Mouse (Mus musculus) retina, postnatal 1 day (tissue): ENCODE data around the gene Etv4.

Experiments used
- DNase-seq: peaks from one replicate; pipeline ENCODE4 v3.0.0-alpha.2; 2012

Etv4 gene

DNA sequence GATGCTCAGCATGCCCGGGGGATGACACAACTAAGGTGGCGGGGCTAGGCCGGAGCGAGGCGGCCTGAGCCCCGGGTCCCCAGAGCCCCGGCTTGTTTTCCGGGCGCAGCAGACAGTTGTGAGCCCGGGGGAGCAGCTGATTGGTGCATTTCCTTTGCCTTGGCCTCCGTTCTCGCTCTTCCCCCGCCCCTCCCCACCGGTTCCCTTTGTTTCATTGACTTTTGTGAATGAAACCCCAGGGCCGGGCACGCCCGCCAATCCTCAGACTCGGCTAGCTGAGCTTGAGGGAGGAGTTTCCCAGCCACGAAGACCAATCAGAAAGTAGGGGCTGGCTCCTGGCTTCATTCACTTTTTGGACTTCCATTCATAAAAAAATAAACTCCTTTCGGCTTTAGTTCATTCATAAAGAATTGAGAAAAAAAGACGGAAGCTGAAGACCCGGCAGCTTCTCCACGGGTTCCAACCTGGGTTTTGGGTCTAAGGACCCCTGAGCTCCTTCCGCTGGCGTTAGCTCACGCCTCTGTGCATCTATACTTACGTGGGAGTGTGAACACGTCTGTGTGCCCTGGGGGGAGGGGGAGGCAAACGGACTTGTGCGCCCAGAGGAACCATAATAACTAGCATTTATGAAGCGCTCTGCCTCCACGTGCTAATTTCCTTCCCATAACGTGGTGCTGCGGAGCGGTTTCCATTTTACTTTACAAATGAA is at the start of gene Etv4:
Gene Etv4, minus strand, starts transcription at position 229 of the 709 bp plus-strand sequence.
- peak; percentile 98 for DNase-seq

DNA sequence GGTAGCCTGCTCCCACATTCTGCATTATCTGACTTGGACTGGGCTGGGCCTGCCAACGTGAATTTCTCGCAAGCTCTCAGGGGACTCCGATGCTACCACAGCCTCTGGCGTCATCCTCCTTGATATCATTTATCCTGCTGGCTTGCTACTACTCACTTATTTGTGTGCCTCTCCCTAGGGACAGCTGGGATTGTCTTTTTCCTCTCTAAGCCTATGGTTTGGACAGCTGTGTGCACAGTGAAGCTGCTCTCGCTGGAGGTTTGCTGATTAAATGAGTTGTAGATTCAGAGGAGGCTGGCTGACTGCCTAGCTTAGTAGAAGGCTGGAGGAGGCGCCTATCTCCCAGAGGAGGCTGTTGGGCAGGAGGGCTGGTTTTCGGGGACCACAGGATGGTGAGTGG is 46.8 kb upstream of the Etv4 start:
- DNase-seq = peak; percentile 49

DNA sequence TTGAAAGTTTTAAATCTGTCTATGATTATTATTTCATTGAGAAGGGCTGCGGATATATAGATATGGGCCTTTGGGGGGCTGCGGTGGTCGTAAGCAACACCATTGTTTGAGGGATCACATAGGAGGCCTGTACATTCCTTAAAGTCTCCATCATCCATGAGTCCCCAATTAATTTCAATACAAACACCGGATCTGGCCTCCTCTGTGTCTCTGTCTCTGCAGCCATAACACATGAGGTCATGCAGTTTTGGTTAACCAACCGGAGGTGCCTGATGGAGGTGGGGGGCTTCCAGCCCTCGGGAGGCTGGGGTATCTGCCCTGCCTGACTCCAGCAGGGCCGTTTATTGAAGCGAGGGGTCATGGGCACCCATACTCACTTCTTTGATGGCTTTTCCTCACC is 45.4 kb upstream of the Etv4 start:
- DNase-seq = peak; percentile 57

DNA sequence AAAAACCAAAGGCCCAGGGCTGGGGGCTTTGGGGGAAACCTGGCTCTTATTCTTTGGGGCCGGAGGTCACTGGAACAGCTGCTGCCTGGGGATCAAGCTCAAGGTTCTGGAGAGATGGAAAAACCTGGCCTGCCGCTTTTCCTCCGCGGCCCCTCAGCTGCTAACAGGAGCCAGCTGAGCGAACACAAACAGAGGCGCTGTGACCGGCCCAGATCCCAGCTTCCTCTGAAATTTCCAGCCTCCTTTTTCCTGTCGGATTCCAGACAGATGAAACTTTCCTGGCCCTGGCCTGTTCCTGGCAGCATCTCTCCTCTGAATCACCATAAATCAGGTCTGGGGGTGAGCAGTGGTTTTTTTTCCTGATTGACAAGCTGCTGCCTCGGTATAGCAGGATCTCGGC is 44.9 kb upstream of the Etv4 start:
- DNase-seq = peak; percentile 68

DNA sequence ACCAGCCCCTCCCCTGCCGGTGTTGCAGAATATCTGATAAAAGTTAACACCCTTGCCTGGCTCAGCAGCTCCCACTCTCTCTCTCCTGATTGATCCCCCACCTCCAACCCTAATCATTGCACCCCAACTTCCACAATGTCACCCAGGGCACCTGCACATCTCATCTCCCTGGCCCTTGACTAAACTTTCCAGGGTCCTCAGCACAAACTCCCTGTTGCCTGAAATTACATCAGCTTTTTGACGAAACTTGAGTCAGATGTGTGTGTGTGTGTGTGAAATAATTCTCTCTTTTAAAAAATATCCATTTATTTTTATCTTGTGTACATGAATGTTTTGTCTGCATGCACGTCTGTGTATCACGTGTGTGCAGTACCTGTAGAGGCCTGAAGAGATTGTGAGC is 43.5 kb upstream of the Etv4 start:
- no peak for DNase-seq

DNA sequence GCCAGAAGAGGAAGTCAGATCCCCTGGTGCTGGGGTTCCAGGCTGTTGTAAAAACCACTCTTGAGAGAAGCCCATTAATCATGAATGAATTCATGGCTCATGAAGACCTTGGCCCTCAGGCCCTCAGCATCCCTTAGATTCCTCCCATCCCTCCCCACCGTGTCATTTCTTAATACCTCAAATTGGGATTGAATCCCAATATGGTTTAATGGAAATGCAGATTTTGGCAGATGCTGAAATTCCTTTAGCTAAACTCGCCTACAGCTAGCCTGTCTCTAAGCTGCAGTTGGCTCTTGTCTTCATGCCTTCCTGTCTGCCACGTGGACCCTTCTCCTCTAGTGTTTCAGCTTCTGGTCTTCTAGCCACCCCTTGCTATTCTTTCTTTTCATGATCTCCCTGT is 38.0 kb upstream of the Etv4 start:
- no peak for DNase-seq

DNA sequence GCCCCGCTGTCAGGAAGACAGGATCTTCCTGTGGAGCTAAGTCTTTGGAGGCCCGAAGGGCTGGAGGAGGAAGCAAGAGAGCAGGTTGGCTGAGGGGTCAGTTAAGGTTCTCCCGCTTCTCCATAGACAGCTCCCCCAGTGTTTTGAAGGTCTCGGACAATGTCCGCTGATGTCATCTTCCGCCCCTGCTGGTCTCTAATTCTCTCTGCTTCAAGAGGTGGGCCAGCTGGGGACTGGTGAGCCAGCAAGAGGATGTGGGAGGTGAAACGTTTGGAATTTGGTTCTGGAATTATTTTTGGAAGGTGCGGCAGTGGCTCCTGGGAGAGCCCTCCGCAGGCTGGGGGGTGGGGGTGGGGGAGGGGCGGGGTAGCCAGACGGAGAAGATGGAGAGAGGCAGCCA is 35.7 kb upstream of the Etv4 start:
- peak; percentile 44 for DNase-seq

DNA sequence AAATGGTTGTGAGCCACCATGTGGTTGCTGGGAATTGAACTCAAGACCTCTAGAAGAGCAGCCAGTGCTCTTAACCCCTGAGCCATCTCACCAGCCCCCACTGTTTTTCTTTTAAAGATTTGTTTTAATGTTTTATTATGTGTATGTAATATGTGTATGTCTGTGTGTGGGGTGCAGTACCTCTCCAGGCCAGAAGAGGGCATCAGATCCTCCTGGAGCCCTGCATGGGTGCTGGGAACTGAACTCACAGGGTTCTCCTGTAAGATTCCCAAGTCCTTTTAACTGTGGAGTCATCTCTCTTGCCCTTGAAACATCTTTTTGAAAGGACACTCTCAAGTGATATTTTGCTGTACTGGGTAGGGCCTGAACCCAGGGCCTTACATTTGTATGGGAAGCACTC is 34.7 kb upstream of the Etv4 start:
- DNase-seq = no peak

DNA sequence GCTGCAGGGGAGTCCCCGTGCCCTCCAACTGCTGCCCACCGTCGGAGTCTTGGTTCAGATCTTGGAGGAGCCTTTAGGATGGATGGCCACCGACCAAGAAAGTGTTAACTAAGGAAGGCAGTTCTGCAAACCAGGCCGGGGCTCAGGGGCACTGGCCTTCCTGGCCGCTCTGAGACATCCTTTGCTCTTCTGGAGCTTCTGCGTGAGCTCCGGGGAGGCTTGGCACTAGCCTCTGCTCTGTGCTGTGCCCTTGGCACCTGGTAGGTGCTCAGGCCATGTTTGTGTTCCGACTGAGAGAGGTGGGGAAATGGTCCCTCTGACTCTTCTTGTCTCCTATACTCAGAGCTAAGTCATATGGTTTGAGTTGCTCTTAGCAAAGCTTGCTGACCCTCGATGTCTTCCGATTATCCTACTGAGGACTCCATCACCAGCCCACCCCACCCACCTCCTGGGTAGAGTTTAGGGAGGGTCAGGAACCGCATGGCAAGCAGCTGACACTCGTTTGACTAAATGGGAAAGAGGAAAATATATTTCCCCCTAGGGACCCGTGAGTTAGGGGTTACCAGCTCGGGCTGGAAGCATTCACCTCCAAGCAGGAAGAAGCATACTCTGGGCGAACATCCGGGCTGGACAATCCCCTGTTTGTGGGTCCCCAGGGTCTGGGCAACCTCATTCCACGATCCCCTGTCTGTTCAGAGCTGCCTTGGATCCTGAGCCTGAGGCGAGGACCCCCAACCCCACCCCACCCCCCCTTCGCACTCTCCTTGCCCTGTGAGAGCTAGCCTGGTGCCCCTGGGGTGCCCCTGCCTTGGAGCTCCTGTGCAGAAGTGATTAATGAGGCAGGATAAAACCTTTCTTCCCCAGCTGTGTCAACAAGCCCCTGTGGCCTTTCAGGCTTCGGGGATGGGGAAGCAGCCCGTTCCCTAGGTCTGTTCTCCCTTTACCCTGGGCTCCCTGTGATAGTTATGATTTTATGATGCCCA is 30.2 kb upstream of the Etv4 start:
- DNase-seq = peak; percentile 61

DNA sequence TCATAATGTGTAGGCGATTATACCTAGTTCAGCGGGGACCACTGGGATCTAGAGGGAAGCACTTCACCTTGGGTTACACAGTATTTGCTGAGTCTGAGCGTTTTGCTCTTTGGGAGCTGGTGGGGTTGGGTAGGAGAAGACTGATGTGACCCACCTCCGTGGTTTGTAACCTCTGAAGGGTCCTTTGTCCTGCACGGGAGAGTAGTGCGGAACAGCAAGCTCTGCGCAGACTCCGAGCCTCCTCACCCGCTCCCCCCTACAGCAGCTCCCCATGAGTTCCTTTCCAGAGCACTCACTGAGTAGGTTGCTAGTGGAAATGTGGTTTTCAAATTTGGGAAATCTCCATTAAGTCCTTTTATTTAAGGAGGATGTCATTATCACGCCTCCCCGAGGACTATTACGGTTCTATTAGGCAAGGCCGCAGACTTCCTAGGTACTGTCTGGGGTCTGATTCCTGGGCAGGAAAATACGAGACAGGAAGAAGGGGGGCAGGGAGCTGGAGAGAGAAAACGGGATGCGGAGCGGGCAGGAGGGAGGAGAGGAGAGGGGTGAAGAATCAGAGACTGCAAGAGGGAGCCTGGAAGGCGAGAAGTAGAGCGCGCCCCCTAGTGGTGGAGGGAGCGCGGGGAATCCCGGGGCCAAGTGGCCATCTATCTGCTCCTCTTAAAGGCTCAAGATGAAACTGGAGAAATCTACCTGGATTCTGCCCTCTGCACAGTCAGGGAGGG is 29.4 kb upstream of the Etv4 start:
- peak; percentile 88 for DNase-seq

DNA sequence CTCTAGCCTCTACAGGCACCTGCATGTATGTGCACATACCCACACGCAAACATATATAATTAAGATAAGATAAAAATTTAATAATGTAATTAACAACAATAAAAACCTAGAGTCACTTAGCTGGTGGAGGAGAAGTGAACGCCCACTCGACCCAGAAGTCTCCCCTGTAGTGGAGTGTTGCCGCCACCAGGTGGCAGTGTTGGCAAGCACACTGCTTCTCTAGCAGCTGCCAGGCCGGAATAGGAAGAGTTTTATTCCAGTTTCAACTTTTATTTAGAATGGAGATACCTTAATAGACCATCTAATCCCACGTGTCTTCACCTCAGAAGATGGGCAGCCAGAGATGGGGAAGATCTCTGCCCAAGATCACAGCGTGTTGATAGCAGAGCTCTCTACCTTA is 28.1 kb upstream of the Etv4 start:
- DNase-seq = peak; percentile 74

DNA sequence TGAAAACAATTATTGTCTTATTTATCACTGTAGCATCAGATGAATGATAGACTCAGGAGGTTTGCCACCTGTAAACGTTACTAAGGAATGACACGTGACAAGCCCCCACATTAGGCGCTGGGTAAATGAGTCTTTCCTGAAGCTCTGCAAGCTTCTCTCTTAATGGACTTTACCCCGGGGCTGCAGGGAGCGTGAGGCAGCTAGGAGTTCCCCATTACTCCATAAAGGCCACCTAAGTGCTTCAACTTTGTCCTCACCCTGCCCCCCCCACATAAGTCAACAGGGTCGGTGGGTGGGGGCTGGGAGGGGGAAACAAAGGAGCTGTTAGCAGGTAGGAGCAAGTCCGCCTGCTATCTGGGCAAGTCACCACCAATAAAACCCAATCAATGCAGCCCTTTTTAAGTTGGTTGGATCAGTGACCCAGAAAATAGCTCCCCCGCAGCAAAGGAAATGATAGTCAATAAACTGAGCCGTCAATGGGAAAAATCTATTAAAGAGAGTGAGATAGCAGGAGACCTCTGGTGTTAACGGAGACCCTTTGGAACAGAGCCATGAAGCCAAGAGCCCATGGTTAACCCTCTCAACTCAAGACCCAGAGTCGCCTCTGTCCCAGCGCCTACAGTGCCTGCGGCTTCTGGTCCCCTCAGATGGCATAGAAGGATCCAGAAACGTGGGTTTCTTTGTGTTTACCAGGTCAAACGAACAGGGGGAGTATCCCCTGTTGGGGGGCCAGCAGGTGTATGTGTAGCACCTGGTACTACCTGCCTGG is 24.1 kb upstream of the Etv4 start:
- peak; percentile 38 for DNase-seq

DNA sequence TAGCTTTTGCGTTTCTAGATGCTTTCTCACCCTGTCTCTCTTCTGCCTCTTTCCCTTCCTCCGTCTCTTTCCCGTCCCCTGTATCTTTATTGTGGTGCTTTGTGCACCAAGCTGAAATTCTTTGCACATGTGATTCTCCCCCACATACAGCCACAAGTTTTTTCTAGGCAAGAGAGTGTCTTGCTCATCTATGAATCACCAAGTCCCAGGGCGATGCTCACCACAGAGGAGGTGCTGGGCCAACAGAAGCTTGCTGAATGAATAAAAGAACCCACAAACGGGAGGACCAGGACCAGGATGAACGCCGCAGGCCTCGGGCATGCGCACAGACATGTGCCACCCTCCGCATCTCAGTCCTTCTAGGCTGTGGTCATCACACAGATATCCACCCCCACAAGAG is 22.1 kb upstream of the Etv4 start:
- DNase-seq = no peak

DNA sequence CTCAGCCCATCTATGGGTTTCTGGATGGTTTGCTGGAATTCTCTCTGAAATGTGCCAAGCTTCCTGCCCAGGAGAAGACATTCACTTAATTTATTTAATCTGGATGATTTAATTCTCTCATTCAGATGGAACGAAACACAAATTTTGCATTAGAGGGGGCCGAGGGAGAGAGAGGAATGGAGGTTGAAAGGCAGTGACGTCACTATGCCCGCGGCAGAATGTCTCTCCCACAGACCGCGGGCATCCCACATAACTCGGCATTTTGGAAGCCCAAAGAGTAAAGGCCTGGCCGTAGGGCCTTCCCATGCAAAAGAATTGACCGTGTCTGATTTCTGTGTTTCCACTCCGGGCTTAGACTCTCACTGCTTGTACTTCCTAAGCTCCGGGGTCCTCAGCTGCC is 21.6 kb upstream of the Etv4 start:
- DNase-seq = no peak

DNA sequence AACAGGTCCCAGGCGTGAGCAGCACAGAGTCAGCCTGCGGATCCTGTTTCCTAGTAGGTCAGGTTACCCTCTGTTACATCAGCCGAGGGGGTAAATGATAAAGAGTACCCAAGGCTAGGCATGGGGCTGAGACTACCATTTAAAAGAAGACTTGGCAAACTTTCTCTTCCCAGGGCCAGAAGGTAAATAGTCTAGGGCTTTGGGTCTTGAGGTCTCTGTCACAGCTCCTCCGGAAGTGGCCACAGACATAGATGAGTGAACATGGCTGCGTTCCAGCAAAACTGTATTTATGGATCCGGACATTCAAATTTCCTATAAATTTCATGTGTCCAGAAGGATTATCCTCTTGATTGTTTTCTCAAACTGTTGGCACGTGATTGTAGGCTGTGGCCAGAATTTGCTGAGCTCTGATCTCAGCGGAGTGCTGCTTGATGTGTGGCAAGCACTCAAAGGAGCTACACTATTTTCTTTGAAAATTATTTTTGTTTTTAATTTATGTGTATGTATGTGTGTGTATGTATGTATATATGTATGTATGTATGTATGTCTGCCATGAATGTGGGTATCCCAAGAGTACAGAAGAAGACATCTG is 20.0 kb upstream of the Etv4 start:
- no peak for DNase-seq

DNA sequence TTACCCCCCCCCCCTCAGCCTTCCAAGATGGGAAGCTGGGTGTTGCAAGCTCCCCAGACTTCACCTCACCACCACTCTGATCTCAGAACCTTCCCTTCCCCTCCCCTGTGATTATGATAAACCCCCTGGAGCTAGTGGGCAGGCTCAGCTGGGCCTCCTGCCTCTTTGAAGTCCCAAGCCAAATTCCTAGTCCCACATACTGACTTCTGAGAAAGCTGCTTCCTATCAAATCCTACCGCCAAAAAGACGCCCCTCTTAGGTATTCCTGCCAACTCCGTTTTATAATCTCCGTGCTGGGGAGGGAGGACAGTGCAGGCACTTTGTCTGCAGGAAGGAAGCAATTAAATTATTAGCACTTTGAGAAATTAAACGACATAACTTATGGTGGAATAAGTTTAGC is 16.2 kb upstream of the Etv4 start:
- DNase-seq = no peak

DNA sequence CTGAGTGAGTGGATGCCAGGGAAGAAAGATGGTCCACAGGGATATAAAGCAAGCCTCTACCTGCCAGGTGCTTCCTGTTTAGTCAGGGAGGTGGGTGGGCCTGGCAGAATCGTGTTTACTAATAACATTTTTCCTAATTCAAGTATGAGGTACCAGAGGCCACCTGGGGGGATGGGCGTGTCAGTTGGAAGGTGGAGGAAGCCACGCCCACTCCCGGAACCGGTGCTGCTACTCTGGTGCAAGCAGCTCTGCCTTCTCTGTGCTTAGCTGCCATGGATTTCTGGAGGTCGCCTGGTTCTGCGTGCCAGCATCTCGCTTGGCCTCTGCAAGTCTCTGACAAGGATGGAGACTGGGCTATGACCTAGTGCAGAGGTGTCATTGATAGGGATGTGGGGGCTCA is 12.9 kb upstream of the Etv4 start:
- DNase-seq = no peak

DNA sequence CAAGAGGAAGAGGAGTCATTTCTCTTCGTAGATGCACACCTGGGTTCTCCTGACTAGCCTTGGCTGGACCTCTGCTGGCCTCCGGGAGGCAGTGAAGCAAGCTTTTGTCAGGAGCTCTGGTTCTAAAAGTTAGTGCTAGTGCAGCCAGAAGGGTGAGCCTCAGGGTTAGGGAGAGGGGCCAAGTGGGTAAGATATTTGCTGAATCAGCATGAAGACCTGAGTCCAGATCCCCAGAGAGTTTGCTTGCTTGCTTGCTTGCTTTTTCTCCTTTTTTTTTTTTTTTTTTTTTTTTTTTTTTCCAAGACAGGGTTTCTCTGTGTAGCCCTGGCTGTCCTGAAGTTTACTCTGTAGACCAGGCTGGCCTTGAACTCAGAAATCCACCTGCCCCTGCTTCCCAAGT is 12.2 kb upstream of the Etv4 start:
- DNase-seq = no peak

DNA sequence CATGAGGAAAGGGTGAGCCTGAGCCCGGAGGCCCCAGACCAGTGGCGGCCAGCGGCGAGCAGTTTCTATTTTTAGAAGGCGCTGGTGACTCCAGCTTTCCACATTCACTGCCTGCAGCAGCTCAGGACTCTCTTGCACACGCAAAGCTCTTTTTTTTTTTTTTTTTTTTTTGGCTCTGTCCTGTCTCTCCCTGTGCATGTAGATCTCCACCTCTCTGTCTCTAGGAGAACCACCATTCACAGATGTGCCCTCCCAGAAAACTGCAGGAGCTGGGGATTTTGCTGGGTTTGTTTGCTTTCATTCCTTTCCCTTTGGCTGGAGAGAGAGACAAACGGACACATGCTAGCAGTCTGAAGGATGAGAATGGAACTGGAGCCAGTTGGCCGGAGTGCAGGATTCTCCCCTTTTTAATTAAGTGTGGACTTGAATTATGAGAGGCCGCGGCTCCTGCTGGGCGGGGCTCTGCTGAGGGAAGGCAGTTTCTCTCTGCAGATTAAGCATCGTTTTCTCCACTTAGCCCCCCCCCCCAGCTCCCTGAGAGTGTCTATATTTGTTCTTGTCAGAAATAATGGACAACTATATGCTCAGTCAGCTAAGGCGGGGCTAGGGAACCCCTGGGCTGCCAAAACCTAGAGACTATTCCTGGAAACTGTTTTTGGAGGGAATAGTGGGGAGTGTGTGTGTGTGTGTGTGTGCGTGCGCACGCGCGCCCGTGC is 5.8 kb upstream of the Etv4 start:
- DNase-seq = peak; percentile 61

DNA sequence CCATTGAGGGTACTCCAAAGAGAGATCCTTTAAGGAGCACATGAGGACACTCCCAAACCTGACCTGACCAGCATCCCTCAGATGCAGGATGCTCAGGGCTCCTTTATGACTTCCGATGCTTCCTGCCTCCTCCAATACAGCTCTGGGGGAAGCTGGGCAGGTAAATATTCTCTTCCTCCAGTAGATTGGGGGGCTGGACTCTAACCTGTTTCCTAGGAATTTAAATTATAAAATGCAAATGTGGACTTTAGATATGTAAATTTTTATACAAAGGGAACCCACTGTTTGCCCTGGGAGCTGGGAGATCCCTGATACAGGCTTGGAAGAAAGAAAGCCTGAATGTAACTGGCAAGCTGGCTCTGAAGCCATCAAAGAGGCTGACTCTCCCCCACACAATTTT is 2.3 kb upstream of the Etv4 start:
- no peak for DNase-seq

DNA sequence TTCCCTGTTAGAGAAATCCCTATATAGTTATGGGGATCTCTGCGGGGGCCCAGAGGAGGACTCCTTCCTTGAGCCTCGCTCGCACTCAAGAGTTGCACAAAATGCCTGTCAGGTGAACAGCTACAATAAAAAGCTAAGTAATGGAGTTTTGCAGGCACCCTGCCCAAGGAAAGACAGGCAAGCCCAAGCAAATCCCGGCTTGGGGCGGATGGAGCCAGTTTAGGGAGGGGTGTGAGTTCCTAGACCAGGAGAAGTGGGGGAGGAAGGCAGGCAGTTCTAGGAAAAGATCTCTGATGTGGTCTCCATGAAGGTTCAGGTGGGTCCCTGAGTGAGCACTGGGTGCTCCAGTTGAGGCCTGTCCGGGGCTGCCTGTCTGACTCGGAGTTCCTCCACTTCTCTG is 1.5 kb upstream of the Etv4 start:
- no peak for DNase-seq

DNA sequence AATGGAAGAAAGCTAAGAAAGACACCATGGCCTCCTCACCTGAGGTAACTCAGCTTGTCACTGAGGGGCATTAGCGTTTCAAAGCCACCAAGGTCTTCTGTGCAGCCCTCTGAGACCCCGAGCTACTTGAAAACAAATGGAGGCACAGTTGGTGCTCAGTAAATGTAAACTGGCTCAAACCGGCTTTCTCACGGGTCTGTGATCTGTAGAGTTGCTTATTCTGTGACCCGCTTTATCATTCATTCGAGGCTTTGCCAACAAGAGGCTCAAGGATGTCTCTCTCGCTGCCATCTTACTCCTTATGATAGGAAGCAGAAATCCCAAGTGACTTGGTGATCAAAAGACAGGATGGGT is 658 bp upstream of the Etv4 start:
- DNase-seq = no peak
